Mouse (Mus musculus): ENCODE measurements around the gene Snx27. TPM values are rescaled to one million over a fixed set of nuclear protein-coding genes. Genes with fewer than 3 reads are reported as not detected.

The Snx27 gene
- total RNA-seq, 2 experiments from 2014 or later, result 21.9 to 23.2 TPM

DNA sequence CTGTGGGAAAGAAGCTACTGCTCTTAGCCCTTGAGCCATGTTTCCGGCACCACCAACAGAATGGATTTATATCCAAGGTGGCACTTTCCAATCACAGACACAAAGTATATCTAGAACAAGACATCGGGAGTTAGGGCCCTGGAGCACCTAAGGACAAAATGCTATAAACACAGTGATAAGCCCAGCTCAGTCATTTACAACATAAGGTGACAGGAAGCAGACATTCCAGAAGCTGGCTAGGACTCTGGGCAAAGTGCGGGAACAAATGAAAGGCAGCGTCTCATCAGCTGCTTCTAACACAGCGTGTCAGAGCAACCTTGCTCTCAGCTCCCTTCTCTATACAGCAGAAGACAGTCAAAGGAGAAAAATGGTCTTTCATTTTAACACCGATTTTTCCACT is 8.0 kb downstream of the Snx27 start:
- no peak for ATAC-seq (replicated peaks; ENCODE audit: poor library complexity)

DNA sequence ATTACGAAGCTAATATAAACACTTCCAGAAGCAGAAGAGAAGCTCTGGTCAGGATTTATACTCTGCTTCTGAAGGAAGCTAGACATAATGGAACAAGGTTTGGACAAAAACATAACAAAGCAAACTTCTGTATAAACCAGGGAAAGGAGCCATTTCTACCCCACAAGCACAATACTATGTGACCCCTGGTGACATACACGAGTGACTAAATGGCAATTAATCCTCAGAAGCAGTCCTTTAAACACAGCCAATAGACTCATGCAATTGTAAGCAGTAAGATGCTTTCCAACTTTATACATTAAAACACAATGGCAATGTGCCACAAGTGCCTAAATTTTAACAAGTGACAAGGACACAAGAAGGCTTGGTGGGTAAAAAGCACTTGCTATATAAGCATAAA is 15.3 kb downstream of the Snx27 start:
- no peak for ATAC-seq (replicated peaks; ENCODE audit: poor library complexity)

DNA sequence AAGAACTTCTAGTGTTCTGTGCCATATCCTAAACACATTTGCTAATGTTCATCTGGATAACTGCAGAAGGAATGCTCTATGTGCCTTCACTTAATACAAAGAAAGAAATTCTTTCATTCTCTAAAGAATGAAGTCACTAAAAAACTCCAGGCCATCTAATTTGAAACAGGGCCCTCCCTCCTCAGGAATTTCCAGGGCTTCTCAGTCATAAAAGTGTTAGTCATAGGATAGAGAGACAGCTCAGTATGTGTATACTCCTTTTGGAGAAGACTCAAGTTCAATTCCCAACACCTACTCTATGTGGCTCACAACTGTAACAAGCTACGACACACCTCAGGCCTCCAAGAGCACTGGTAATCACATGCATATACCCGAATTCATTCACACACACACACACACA is 17.0 kb downstream of the Snx27 start:
- ATAC-seq (replicated peaks; ENCODE audit: poor library complexity), result no peak

DNA sequence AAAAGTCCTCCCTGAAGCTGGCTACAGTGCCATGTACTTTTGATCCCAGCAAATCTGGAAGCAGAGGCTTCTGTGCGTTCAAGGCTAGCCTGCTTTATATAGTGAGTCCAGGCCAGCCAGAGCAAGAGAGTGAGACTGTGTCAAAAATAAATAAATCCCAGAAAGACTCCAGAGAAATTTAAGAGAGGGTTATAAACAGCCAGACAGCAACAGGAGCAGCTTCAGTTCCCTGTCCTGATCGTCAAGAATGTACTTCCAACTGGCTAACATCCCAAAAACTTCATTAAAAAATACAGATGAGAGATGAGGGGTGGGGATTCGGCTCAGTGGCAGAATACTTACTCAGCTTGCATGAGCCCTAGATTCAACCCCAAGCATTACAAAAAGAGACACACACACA is 17.4 kb downstream of the Snx27 start:
- no peak for ATAC-seq (replicated peaks; ENCODE audit: poor library complexity)

DNA sequence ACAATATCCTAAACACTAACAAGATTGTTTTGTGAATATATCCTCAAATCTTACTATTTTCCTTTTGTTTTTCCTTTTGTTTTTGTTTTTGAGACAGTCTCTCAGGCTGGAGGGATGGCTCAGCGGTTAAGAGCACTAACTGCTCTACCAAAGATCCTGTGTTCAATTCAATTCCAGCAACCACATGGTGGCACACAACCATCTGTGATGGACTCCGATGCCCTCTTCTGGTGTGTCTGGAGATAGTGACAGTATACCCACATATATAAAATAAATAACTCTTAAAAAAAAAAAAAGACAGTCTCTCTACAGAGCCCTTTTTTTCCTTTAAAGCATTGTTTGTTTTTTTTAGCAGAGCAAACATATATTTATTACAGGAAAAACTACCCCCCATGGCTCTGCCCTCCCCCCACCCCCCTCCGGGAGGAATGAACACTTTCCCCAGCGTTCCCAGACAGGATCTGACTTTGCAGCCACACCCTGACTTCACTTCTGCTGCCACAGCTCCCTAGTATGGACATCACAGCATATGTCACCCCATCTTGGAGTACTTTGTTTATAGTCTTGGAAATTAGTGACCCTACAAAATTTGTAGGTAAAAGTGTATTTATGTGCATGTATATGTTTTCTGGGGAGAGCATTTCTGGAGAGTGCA is 18.0 kb downstream of the Snx27 start:
- no peak for ATAC-seq (replicated peaks; ENCODE audit: poor library complexity)

DNA sequence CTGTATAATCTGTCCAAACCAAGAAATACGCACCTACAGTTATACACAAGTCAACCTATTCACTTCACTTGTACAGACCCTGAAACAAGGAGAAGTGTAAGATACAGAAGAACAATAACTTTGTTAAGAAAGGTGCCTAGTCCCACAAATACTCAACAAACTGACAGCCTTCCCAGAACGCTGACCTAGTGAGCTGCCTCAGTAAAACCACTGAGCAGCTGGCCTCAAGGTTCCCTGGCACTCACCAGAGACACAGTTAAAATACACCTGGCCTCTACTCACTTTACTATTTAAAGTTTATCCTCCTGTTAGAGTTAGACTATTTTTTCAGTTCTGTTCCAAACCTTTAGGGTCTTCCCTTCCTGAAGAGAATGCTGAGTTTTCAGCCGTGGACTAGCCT is 19.4 kb downstream of the Snx27 start:
- no peak for ATAC-seq (replicated peaks; ENCODE audit: poor library complexity)

DNA sequence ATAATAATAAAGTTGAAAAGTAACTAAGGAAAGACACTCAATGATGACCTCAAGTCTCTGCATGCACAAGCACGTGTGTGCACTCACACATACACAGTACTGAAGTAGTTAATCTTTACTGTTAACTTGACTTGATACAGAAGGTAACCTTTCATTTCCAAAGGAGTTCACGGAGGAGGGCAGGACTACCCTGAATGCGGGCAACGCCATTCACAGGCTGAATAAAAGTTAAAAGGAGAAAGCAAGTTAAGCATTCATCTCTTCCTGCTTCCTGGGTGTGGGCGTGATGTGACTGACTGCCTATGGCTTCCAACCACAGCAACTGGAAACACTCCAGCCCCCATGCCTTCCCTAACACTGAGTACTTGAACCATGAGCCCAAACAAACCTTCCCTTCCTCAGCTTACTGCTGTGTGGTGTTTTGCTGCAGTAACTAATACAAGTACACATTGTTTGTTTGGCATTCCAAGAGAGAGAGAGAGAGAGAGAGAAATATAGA is 22.5 kb downstream of the Snx27 start:
- ATAC-seq (replicated peaks; ENCODE audit: poor library complexity), result no peak

- ATAC-seq (replicated peaks; ENCODE audit: poor library complexity), result 0 out of 2 replicates have a peak, but pooled peaks have one; percentile 26
These were observed 33.5 kb downstream of the Snx27 start for GRCm38 (mm10) chr3:94549041-94549440.

GRCm38 (mm10) chr3:94537187-94537586 is 45.3 kb downstream of the Snx27 start:
- no peak for ATAC-seq (replicated peaks; ENCODE audit: poor library complexity)

DNA sequence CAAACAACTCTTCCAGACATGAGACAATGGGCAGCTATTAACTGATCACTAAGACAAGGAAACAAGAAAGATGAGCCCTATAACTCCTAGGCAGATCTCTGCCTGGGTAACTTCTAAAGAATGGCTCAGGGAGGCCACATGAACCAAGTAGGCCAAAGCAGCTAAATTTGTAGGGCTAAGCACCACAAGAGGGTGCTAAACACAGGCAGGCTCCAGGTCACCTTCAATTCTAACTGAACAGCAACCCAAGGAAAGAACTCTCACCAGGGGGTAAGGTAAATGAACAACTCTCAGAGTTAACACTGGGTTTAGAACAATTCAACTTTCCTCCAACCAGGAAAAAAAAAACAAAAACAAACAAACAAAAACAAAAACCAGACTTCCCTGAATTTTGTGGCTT is 48.5 kb downstream of the Snx27 start:
- ATAC-seq (replicated peaks; ENCODE audit: poor library complexity), result peak; percentile 88

DNA sequence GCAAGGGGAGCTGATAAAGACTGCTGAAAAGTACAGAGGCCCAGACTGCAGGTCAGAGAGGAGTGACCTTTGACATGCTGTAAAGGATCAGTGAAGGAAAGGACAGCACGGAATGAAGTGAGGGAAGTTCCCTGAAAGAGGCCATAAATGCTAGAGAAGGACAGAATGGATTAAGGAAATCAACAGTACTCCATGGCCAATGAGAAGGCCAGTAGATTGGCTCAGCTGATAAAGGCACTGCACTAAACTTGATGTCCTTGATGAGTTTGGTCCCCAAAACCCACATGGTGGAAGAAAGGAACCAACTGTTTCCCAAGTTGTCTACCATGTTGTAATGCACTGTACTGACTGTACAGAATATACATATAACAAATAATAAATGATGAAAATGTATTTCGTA is 55.8 kb downstream of the Snx27 start:
- no peak for ATAC-seq (replicated peaks; ENCODE audit: poor library complexity)

DNA sequence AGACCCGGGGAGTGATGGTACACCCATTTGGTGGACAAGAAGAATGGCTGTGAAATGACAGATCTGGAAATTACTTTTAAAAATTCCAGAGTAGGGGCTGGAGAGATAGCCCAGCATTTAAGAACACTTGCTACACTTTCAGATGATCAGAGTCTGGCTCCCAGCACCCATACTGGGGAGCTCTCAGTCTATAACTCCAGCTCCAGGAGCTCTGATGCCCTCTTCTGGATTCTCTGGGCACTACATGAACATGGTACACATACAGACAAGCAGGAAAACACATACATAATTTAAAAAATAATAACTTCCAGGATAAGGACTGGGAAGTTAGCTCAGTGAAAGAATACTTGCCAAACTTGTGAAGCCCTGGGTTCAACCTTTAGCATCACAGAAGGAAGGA is 75.9 kb downstream of the Snx27 start:
- ATAC-seq (replicated peaks; ENCODE audit: poor library complexity), result peak; percentile 50; the same call in 1 of the 2 replicates

DNA sequence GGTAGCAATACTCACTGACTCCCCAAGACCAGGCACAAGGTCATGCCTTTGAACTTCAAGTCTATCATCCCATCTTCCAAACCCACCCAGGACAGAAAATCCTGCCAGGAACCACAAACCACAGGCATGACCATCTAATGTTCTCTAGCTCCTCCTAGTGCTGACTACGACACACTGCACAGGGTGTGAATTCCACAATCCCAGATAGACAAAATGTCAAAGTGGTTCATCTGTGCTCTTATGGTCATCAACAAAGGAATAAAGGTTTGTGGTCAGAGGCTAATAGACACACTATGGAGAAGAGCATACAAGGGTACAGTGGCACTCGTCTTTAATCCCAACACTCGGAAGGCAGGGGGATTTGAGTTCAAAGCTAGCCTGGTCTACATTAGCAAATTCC is 80.3 kb downstream of the Snx27 start:
- peak; percentile 97 for ATAC-seq (replicated peaks; ENCODE audit: poor library complexity)

DNA sequence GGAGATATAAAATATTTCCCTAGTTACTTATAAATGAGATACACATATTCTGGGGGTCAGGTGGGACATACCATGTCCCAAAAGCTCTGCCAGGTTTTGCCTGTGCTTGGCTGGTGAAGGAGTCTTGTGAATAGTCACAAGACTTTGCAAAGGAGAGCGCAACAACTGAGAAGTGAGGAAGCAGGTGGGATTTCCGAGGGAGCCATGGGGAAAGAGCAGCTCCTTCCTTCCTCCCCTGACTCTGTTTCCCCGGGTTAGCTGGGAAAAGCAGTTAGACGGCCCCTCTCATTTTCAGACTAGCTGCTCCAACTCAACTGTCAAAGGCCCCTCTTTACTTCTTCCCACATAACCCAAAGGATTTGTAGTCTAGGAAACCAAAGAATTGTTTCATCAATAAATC is 85.4 kb downstream of the Snx27 start:
- no peak for ATAC-seq (replicated peaks; ENCODE audit: poor library complexity)

GRCm38 (mm10) chr3:94487581-94487980 is 94.9 kb downstream of the Snx27 start:
- ATAC-seq (replicated peaks; ENCODE audit: poor library complexity), result no peak

DNA sequence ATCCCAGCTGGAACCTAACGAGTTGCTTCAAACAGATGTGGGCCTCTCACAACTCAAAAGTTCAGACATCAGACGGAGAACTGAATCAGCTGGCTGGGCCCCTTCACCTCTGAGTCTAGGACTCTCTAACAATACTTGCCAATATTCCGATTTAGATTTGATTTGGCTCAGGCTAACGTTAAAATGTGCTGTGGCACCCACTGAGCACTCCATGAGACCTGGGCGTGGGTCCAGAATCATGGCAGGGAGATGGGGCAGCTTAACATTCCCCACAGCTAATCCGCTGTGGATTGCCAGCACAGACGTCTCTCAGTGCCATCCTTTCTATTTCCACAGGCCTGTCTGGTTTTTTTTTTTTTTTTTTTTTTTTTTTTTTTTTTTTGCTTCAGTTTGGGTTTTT is 96.6 kb downstream of the Snx27 start:
- no peak for ATAC-seq (replicated peaks; ENCODE audit: poor library complexity)

DNA sequence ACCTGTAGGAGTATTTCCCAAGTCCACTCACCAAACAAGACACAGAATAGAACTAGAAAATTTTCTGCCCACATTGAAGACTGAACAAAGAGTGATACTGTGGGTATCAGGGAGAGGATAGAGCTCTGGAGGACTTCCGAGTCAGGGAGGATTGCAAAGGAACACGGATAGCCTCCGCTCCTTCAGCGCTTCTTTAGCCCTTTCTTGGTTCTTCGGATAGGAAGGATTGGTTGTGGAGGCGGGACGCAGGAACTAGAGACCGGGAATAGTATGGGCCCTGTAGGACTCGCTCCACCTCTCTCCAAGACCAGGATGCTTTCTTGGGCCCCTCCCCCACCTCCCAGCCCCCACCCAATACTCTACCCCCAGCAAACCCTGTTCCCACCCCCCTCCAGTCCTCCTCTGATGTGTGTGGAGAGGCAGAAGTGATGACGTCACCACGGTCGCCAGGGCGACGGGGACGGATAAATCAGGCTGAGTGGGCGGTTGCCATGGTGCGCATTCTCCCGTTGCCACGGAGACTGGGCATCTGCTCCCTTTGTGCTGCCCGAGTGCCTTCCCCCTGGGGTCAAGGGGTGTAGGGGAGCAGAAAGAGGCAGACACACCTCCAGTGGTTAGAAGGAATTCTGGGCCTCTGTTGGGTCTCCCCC is 98.6 kb downstream of the Snx27 start:
- no peak for ATAC-seq (replicated peaks; ENCODE audit: poor library complexity)

DNA sequence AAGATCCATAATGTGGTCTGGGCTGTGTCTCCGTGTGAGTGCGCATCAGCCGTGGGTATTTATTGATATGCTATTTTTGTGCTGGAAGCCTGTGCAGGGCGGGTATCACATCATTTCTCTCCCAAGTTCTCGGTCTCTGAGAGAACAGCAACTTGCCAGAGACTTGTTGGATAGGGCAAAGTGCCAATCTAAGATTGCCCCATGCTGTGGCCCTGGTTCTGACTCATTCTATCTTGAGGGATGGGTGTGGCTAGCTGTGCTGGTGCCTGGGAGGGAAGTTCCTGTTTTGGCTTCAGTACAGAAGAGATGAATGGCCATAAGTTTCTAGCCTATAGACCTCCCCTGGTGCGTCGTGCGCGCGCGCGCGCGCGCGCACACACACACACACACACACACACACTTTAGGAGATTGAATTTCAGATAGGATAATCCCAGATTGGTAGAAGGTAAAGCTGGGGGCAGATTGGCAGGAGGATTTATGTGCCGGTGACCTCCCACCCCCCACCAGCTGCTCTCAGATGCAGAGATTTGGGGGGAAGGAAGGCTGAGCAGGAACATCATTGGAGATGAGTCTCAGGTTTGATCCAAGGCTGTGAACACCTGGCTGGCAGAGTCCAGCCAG is 99.6 kb downstream of the Snx27 start:
- peak; percentile 69 for ATAC-seq (replicated peaks; ENCODE audit: poor library complexity)

- ATAC-seq (replicated peaks; ENCODE audit: poor library complexity), result no peak
These were observed 101.1 kb downstream of the Snx27 start for GRCm38 (mm10) chr3:94481429-94481828.

GRCm38 (mm10) chr3:94480291-94480884 is 102.1 kb downstream of the Snx27 start, which contains the start of gene Riiad1:
Gene Riiad1 (minus strand): TSS chr3:94480341.
- ATAC-seq (replicated peaks; ENCODE audit: poor library complexity), result no peak

DNA sequence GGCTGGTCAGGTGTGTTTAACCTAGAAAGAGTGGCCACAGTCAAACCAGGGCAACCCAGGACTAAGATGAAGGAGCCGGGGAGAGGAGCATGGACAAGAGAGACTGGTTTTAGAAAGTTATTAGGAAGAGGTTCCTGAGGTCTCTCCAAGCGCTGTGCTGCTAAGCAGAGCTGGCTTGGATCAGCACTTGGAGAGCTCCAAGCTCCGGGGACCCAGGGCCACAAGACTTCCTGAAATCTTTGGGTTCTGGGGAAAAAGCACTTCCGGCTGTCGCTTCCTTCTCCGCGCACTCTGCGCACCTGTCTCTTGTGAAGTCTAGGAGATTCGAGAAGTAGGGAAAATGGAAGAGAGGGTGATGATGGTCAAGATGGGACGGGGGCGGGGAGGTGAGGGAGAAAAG is 103.0 kb downstream of the Snx27 start:
- ATAC-seq (replicated peaks; ENCODE audit: poor library complexity), result 0 out of 2 replicates have a peak, but pooled peaks have one; percentile 13

Measured in megakaryocyte progenitor cell, adult 5-6 weeks (primary cell).